Mouse (Mus musculus) kidney, postnatal 25 days (tissue): ENCODE results near the gene 9330161L09Rik.

Source experiments
- DNase-seq, 2 experiments: peaks; one replicate each; pipeline ENCODE4 v3.0.0; 2021; ENCODE audit warnings: mixed read lengths in 2 of 2

The 9330161L09Rik gene

GRCm38 (mm10) chr12:103388505-103389347, 18.9 kb downstream of the 9330161L09Rik start, which contains the start of gene Otub2:
Gene Otub2, plus strand, starts transcription at chr12:103388682.
- DNase-seq, result peak; percentile 96 to 98

- no peak for DNase-seq
Measured at GRCm38 (mm10) chr12:103380226-103380625, 27.4 kb downstream of the 9330161L09Rik start.

- no peak for DNase-seq
Measured at GRCm38 (mm10) chr12:103376774-103377173, 30.8 kb downstream of the 9330161L09Rik start.

GRCm38 (mm10) chr12:103376124-103376523, 31.5 kb downstream of the 9330161L09Rik start:
- no peak for DNase-seq

GRCm38 (mm10) chr12:103373530-103374236, 33.9 kb downstream of the 9330161L09Rik start:
- no peak for DNase-seq

GRCm38 (mm10) chr12:103371711-103372110, 35.9 kb downstream of the 9330161L09Rik start:
- peak; percentile 51 to 66 for DNase-seq

- DNase-seq, result no peak
Measured at GRCm38 (mm10) chr12:103370861-103371260, 36.8 kb downstream of the 9330161L09Rik start.

GRCm38 (mm10) chr12:103368777-103369176, 38.8 kb downstream of the 9330161L09Rik start:
- DNase-seq, result no peak

- no peak for DNase-seq
Measured at GRCm38 (mm10) chr12:103368326-103368669, 39.3 kb downstream of the 9330161L09Rik start.

GRCm38 (mm10) chr12:103367620-103368325, 39.8 kb downstream of the 9330161L09Rik start:
- peak; percentile 62 to 85 for DNase-seq

- DNase-seq, result no peak
Measured at GRCm38 (mm10) chr12:103367171-103367570, 40.4 kb downstream of the 9330161L09Rik start.

GRCm38 (mm10) chr12:103362336-103362735, 45.3 kb downstream of the 9330161L09Rik start:
- no peak for DNase-seq

GRCm38 (mm10) chr12:103361539-103362307, 45.9 kb downstream of the 9330161L09Rik start:
- DNase-seq, result no peak

GRCm38 (mm10) chr12:103360812-103361211, 46.8 kb downstream of the 9330161L09Rik start:
- DNase-seq, result no peak

- DNase-seq, result no peak
Measured at GRCm38 (mm10) chr12:103358951-103359801, 48.4 kb downstream of the 9330161L09Rik start.

GRCm38 (mm10) chr12:103358216-103358615, 49.4 kb downstream of the 9330161L09Rik start:
- DNase-seq, result no peak
